Mouse (Mus musculus) E14TG2a.4 (cell line): ENCODE measurements around the gene Rnf111.

Experiments used
- CTCF ChIP-seq: conservative IDR thresholded peaks from 2 replicates; pipeline ENCODE4 v1.5.1; 2014; ENCODE audit warnings: low read length
- NANOG ChIP-seq: IDR thresholded peaks from 2 replicates; pipeline ENCODE4 v1.6.1; 2014; ENCODE audit warnings: borderline replicate concordance, low read length, mixed read lengths
- POU5F1 ChIP-seq: IDR thresholded peaks from 2 replicates; pipeline ENCODE4 v1.6.1; 2014; ENCODE audit warnings: low read length, borderline replicate concordance

DNA sequence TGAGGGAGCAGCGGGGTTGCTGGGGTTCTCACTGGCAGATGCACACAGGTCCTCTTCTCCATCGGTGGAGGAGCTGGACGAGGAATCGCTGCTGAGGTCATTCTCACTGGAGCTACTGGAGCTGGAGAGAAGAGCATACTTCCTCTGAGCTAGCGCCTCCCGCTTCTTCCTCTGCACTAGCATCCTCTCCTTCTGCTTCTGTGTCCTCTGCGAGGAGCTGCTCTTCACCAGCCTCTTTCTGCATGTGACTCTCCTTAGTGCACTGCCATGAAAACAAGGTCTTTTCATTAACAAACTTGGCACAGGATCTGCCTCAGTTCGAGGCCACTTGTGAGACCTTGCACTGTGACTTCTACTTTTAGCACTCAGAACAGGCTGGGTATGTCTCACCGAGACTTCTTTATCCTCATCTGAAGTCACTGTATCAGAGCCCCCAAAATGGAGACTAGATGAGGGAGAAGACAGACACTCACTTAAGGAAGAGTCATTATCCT, 27.7 kb downstream of the Rnf111 start:
- TF ChIP-seq CTCF (no peak), POU5F1 (no peak), NANOG (no peak)
